Mouse (Mus musculus) gastrocnemius, postnatal 25 days (tissue): ENCODE measurements at regions not wholly inside any gene's neighbourhood (a gene's known extent, or its start where the extent isn't known, plus 50 kb on each side); places are given as distances from the start of the nearest gene placed in this dataset.
"Not testable (repeated sequence)": the region's sequence is repeated elsewhere in the genome, so short reads cannot be mapped to it uniquely, and the experiment has no call there.

ENCODE experiments used
- DNase-seq: peaks from one replicate; pipeline ENCODE4 v3.0.0; 2022

DNA sequence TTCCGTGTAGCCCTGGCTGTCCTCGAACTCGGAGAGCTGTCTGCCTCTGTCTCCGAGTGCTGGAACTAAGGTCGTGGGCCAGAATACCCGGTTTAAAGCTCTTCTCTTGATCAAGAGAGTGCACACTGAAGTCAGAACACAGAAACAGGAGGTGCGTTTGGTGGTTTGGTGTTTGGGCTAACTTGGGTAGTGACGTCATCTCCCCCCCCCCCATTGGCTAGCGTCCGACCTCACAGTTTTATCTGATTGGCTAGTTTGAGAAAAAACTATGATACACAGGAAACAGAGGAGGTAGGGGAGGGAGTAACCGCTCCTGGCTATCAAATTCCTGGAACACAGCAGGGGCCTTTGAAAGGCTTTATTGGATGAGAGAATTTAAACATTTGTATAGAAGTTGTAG, 60.2 kb upstream of the Pim1 start:
- DNase-seq, result no peak

- DNase-seq, result no peak
These were observed 59.7 kb upstream of the Pim1 start for GRCm38 (mm10) chr17:29430806-29431205.

DNA sequence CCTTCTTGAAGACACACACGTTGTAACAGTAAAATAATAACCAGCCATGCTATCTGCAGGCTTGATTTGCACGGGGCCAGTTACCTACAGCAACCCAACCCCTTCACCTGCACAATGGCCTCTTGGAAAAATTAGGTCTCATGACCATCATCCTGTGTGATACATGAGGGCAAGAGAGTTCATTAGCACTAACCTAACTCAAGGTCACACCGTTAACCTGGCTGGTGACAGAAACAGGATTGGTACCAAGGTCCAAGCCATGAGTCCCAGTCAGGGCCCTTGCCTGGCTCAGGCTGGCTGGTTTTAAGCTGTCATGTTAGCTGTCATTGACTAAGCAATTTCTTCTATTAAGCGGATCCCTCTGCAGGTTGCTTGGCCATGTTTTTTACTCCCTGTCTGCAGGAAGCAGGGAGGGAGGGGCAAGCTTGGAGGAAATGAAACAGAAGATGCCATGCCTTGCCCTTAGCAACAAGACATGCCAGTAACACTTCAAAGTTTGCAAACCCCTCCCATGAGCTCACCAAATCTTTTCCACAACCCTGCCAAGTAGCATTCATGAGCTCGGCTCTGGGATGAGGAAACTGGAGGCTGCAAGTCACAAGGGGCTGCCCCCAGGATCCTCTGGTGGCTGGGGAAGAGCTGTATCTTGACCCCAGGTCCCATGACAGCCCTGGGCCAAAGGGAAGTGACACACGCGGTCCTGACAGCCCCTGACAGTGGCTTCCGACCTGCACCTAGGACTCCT, 58.8 kb upstream of the Pim1 start:
- DNase-seq, result no peak

GRCm38 (mm10) chr17:29432666-29433065, 57.9 kb upstream of the Pim1 start:
- DNase-seq, result no peak

- no peak for DNase-seq
These were observed 57.2 kb upstream of the Pim1 start for GRCm38 (mm10) chr17:29433370-29433769.

- DNase-seq, result no peak
These were observed 56.2 kb upstream of the Pim1 start for GRCm38 (mm10) chr17:29434074-29434944.

DNA sequence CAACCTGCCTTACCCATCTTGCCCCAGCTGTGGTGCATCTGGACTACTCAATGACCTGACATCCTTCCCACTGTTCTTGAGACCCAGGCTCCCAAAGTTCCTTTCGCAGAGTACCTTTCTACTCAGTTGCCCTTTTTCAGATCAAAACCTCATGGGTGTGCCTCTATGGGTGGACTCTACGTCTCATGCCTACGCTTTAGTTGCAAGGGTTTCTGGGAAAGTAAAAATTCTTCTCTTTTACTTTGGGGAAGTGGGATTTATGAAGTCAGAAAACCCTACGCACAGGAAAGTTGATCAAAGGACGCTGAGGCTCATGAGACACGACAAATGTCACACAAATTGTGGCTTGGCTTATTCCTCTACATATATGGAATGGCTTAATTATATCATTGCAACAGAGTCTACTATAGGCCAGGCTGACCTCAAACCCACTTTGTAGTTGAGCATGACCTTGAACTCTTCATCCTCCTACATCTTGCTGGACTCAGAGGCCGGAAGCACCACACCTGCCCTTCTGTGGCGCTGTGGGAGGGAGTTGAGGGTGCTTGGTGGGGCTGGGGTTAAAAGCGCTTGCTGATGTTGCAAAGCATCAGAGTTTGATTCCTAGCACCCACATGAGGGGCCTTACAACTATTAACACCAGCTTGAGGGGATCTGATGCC, 55.1 kb upstream of the Pim1 start:
- DNase-seq, result no peak

GRCm38 (mm10) chr17:29436484-29436870, 54.1 kb upstream of the Pim1 start:
- DNase-seq, result not testable (repeated sequence)

GRCm38 (mm10) chr17:29436871-29437534, 53.5 kb upstream of the Pim1 start:
- DNase-seq, result peak; percentile 74

- DNase-seq, result no peak
These were observed 52.8 kb upstream of the Pim1 start for GRCm38 (mm10) chr17:29437535-29438324.

- peak; percentile 62 for DNase-seq
These were observed 52.0 kb upstream of the Pim1 start for GRCm38 (mm10) chr17:29438347-29439235.

GRCm38 (mm10) chr17:29439992-29440391, 50.6 kb upstream of the Pim1 start:
- DNase-seq, result no peak

- no peak for DNase-seq
These were observed 50.1 kb upstream of the Pim1 start for GRCm38 (mm10) chr17:29440490-29440889.
